Mouse (Mus musculus) testis, adult 2 months (tissue): ENCODE data around the gene Tbpl2. TPM values are rescaled to one million over a fixed set of nuclear protein-coding genes. Genes with fewer than 3 reads are reported as not detected.

ENCODE experiments used
- H3K27ac ChIP-seq: fragments of 200-500 bp; 2 replicates; pipeline ENCODE4 v1.5.1; 2012; ENCODE audit warnings: low read depth, low read length; ENCODE audit not compliant: control insufficient read depth, insufficient read depth
- H3K27me3 ChIP-seq: fragments of 200-500 bp; 2 replicates; pipeline ENCODE4 v1.6.1; 2012; ENCODE audit warnings: mild to moderate bottlenecking, low read length, moderate library complexity; ENCODE audit not compliant: control insufficient read depth, insufficient read depth
- H3K36me3 ChIP-seq: fragments of 200-500 bp; 2 replicates; pipeline ENCODE4 v1.6.1; 2012; ENCODE audit warnings: mild to moderate bottlenecking, low read length; ENCODE audit not compliant: control insufficient read depth, insufficient read depth
- H3K4me1 ChIP-seq: fragments of 200-500 bp; 2 replicates; pipeline ENCODE4 v1.6.1; 2012; ENCODE audit warnings: low read length; ENCODE audit not compliant: control insufficient read depth, insufficient read depth
- H3K4me3 ChIP-seq: fragments of 200-500 bp; 2 replicates; pipeline ENCODE4 v1.5.1; 2012; ENCODE audit warnings: low read depth, mild to moderate bottlenecking, low read length, moderate library complexity, mixed read lengths; ENCODE audit not compliant: control insufficient read depth
- CTCF ChIP-seq: fragments of 200-500 bp; IDR thresholded peaks from 2 replicates; pipeline ENCODE4 v1.5.1; 2012; ENCODE audit warnings: low read depth, mild to moderate bottlenecking, inconsistent platforms, low read length, moderate library complexity; ENCODE audit not compliant: control insufficient read depth, insufficient read depth, insufficient replicate concordance
- POLR2A ChIP-seq: fragments of 200-500 bp; IDR thresholded peaks from 2 replicates; pipeline ENCODE4 v1.6.1; 2012; ENCODE audit warnings: low read depth, mild to moderate bottlenecking, inconsistent platforms, low read length, moderate library complexity; ENCODE audit not compliant: control insufficient read depth
- polyA plus RNA-seq: library from polyadenylated mRNA; depleted of rRNA; stranded (reverse); fragments of >200 nt; gene quantifications from 2 replicates; pipeline ENCODE4 v1.2.3, GENCODE M21; 2012; rRNA removed

Gene Tbpl2
- polyA plus RNA-seq, 1 experiment: not detected

DNA sequence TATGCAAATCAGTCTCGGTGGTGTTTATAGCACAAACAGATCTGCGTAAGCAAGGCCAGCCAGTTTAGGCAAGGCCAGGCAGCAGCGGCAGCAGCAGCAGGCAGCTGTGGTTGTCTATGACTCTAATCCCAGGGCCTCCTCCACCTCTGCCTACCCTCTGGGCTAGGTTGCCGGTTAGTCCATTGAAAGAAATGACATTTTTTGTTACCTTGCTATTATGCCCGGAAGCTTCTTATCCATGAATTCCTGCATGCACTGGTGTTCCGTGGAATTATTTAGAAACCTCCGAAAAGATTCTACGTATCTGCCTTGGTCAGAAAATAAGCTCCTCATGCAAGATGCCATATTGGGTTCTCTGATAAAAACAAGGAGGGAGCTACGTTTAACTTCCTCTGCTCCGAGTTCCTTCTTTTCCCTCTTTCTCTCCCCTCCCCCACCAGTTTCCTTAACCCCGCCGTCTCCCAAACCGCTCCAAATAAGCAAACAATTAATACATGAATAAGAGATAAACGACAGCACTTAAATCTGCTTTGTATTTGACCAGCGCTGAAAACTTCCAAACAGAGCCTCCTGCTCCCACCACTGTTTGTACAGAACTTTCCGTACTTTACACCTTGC is 47.8 kb downstream of the Tbpl2 start:
- Histone ChIP-seq H3K27ac (peak overlapping the region; percentile 81), H3K36me3 (no peaks in the 10 kb centered on the region), H3K4me1 (peaks cover 2% of the 10 kb centered on the region), H3K4me3 (peak overlapping the region; percentile 64), H3K27me3 (no peaks in the 10 kb centered on the region)
- TF ChIP-seq POLR2A (peak; percentile 47; the same call in 1 of the 2 replicates), CTCF (no peak)

DNA sequence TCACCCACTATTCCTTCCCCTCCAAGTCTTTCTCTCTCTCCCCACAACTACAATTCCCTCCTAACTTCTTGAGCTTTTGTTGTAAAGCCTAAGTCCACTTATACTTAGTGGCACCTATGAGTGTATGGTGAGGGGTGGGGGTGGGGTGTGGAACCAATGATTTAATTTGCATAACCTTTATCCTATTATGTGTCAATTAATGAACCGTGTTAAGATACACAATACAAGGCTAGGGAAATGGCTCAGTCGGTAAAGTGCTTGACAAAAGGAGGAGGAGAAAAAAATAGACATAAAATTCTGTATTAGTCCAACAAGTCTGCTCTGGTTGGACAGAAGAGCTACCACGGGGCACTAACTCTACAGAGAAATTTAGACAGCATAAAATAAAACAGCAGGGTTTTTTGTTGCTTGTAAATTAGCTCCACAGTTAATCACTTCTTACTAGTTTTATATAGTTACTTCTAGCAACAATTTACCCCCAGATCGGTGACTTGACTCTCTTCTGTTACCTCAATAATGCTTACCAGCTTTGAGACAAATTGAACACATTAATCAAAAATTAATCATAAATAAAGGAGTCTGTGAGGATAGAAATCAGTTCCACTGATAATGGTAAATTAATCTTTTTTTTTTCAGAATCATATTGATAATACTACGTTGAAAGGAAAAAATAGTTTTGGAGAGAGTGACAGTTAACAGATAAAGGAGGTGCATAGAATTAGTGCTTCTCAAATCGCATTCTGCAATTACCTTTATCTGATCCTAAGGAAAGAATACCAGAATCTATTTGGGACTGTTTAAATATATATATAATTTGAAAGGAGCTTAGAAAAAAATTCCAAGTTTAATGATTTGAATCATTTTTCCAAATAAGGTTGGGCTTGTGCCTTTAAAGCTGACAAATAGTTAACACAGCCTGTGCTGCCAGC is 48.6 kb downstream of the Tbpl2 start:
- peak overlapping the region; percentile 64 for H3K4me3 ChIP-seq
- TF ChIP-seq CTCF: no peak
- no peak for TF ChIP-seq POLR2A
- H3K4me1 ChIP-seq: peaks cover 2% of the 10 kb centered on the region
- no peaks in the 10 kb centered on the region for H3K36me3 ChIP-seq
- no peaks in the 10 kb centered on the region for H3K27me3 ChIP-seq
- peak overlapping the region; percentile 81; the same call in 1 of the 2 replicates for H3K27ac ChIP-seq

- no peaks in the 10 kb centered on the region for H3K36me3 ChIP-seq
- no peaks in the 10 kb centered on the region for H3K4me1 ChIP-seq
- no peak overlapping the region for H3K27ac ChIP-seq
- no peak overlapping the region for H3K4me3 ChIP-seq
- no peaks in the 10 kb centered on the region for H3K27me3 ChIP-seq
- TF ChIP-seq POLR2A: no peak
- no peak for TF ChIP-seq CTCF
Measured at GRCm38 (mm10) chr2:24042901-24043300, 53.5 kb downstream of the Tbpl2 start.

- no peaks in the 10 kb centered on the region for H3K27me3 ChIP-seq
- H3K36me3 ChIP-seq: no peaks in the 10 kb centered on the region
- no peak overlapping the region for H3K27ac ChIP-seq
- H3K4me3 ChIP-seq: no peak overlapping the region
- H3K4me1 ChIP-seq: no peaks in the 10 kb centered on the region
- TF ChIP-seq POLR2A (no peak), CTCF (no peak)
Measured at GRCm38 (mm10) chr2:24040531-24040930, 55.9 kb downstream of the Tbpl2 start.

Other genes with a start within 250 kb of the Tbpl2 start
- gene Hnmt, start 47.2 kb downstream of the Tbpl2 start, polyA plus RNA-seq: 0.31 TPM in 2 replicates
- gene Il1f8, start 56.6 kb upstream of the Tbpl2 start, polyA plus RNA-seq: not detected in 2 replicates
- not detected in 2 replicates for gene Il1f9, start 89.9 kb upstream of the Tbpl2 start, polyA plus RNA-seq
- not detected in 2 replicates for gene Il1f6, start 118.8 kb upstream of the Tbpl2 start, polyA plus RNA-seq
- gene Il1f5, start 180.4 kb upstream of the Tbpl2 start, polyA plus RNA-seq: not detected in 2 replicates
- not detected in 2 replicates for gene Il1f10, start 194.6 kb upstream of the Tbpl2 start, polyA plus RNA-seq
- not detected in 2 replicates for gene Il1rn, start 240.3 kb upstream of the Tbpl2 start, polyA plus RNA-seq